Mouse (Mus musculus) liver, embryonic 15.5 days (tissue): ENCODE data around the gene 9930111J21Rik2. TPM values are rescaled to one million over a fixed set of nuclear protein-coding genes. Genes with fewer than 3 reads are reported as not detected.
"Not testable (repeated sequence)": the region's sequence is repeated elsewhere in the genome, so short reads cannot be mapped to it uniquely, and the experiment has no call there.

Experiments
- ATAC-seq: fragments of 200-750 bp; cut with Nextera tagmentation; 2 replicates; pipeline ENCODE4 v1.8.0; 2017; ENCODE audit warnings: moderate number of reproducible peaks, mild to moderate bottlenecking, moderate library complexity; ENCODE audit not compliant: insufficient read depth
- H3K27ac ChIP-seq: fragments of 300-500 bp; sonication (generic); replicated peaks from 2 replicates; pipeline ENCODE4 v1.5.1; 2015; ENCODE audit warnings: mild to moderate bottlenecking, inconsistent platforms
- H3K27me3 ChIP-seq: fragments of 300-500 bp; sonication (generic); 2 replicates; pipeline ENCODE4 v1.6.1; 2015; ENCODE audit warnings: mild to moderate bottlenecking, inconsistent platforms
- H3K36me3 ChIP-seq: fragments of 300-500 bp; sonication (generic); replicated peaks from 2 replicates; pipeline ENCODE4 v1.6.1; 2015; ENCODE audit warnings: moderate library complexity, mild to moderate bottlenecking, inconsistent platforms
- H3K4me1 ChIP-seq: fragments of 300-500 bp; sonication (generic); replicated peaks from 2 replicates; pipeline ENCODE4 v1.6.1; 2015; ENCODE audit warnings: inconsistent platforms
- H3K4me2 ChIP-seq: fragments of 300-500 bp; sonication (generic); 2 replicates; pipeline ENCODE4 v1.6.1; 2015; ENCODE audit warnings: moderate library complexity, mild to moderate bottlenecking, inconsistent platforms
- H3K4me3 ChIP-seq: fragments of 300-500 bp; sonication (generic); replicated peaks from 2 replicates; pipeline ENCODE4 v1.5.1; 2015; ENCODE audit warnings: mild to moderate bottlenecking, inconsistent platforms
- H3K9ac ChIP-seq: fragments of 300-500 bp; sonication (generic); 2 replicates; pipeline ENCODE4 v1.6.1; 2015; ENCODE audit warnings: moderate library complexity, mild to moderate bottlenecking, inconsistent platforms
- H3K9me3 ChIP-seq: fragments of 300-500 bp; sonication (generic); replicated peaks from 2 replicates; pipeline ENCODE4 v1.6.1; 2016; ENCODE audit warnings: inconsistent platforms
- whole genome bisulfite sequencing: fragments of 180-500 bp; shearing (Covaris S2); methylation state at CpG from one replicate; pipeline ENCODE4 v1.1.7; 2015; ENCODE audit warnings: mixed read lengths; ENCODE audit not compliant: insufficient replicate concordance; 5-methylcytosine and 5-hydroxymethylcytosine counted together
- polyA plus RNA-seq: library from polyadenylated mRNA; unstranded; fragments of >200 nt; fragmentation: Nextera tagmentation; extraction: Ambion mirVana; gene quantifications from 2 replicates; pipeline ENCODE4 v1.2.1, GENCODE M21; 2015

The 9930111J21Rik2 gene
- polyA plus RNA-seq, result 1.2 and 1.6 TPM in 2 replicates

- not testable (repeated sequence) for H3K4me2 ChIP-seq, H3K9me3 ChIP-seq, H3K27ac ChIP-seq, H3K9ac ChIP-seq, H3K36me3 ChIP-seq, H3K4me1 ChIP-seq, H3K4me3 ChIP-seq, H3K27me3 ChIP-seq
- 44% methylated on average over 1 of the region's 6 CpGs for WGBS
- peak; percentile 40; the same call in 1 of the 2 replicates for ATAC-seq
Observed at GRCm38 (mm10) chr11:49051093-49051891, at the start of gene 9930111J21Rik2. Gene 9930111J21Rik2, minus strand, starts transcription at chr11:49051242.

DNA sequence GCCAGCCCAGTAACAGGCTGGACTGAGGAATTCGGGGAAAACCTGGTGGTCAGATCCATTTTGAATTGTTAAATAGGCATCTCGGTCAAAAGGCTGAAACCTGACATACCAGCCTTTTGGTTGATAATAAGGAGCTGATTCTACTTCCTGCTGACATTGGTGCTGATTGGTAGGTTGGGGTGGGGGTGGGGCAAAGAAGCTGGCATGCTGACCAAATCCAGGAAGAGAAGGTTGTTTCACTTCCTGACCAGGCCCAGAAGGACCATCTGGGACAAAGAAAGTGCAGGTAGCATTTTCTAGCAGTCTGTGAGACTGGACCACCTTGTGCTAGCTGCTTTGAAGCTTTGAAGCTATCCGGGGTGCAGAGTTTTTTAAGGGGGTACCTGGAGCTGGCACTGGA, 49.4 kb upstream of the 9930111J21Rik2 start:
- Histone ChIP-seq H3K9me3 (no peaks in the 10 kb centered on the region), H3K4me1 (peaks cover 34% of the 10 kb centered on the region), H3K4me2 (no peak overlapping the region), H3K27ac (no peak overlapping the region), H3K4me3 (no peak overlapping the region), H3K27me3 (no peaks in the 10 kb centered on the region), H3K36me3 (no peaks in the 10 kb centered on the region), H3K9ac (no peak overlapping the region)
- 60% methylated on average over 3 of the region's 3 CpGs for WGBS
- no peak for ATAC-seq

DNA sequence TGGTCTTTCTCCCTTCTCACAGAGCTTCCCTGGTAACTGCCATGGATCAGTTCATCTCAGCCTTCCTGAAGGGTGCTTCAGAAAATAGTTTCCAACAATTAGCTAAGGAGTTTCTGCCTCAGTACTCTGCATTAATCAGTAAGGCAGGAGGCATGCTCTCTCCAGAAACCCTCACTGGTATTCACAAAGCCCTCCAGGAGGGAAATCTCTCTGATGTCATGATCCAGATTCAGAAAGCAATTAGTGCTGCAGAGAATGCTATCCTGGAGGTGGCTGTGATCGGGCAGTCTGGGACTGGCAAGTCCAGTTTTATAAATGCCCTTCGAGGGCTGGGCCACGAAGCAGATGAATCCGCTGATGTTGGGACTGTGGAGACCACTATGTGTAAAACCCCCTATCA, 44.3 kb upstream of the 9930111J21Rik2 start:
- no peak overlapping the region for H3K4me2 ChIP-seq
- no peaks in the 10 kb centered on the region for H3K36me3 ChIP-seq
- ATAC-seq, result no peak
- no peak overlapping the region for H3K4me3 ChIP-seq
- H3K9ac ChIP-seq, result no peak overlapping the region
- WGBS, result 85% methylated on average over 4 of the region's 4 CpGs
- no peak overlapping the region for H3K27ac ChIP-seq
- no peaks in the 10 kb centered on the region for H3K9me3 ChIP-seq
- peaks cover 27% of the 10 kb centered on the region for H3K4me1 ChIP-seq
- H3K27me3 ChIP-seq, result no peaks in the 10 kb centered on the region

GRCm38 (mm10) chr11:49093861-49094660, 43.0 kb upstream of the 9930111J21Rik2 start:
- H3K9ac ChIP-seq, result no peak overlapping the region
- H3K4me1 ChIP-seq, result peaks cover 35% of the 10 kb centered on the region
- no peaks in the 10 kb centered on the region for H3K9me3 ChIP-seq
- H3K36me3 ChIP-seq, result no peaks in the 10 kb centered on the region
- ATAC-seq, result no peak
- no peak overlapping the region for H3K4me3 ChIP-seq
- 0 out of 2 replicates have a peak overlapping the region, but pooled peaks have one; percentile 41 for H3K27ac ChIP-seq
- no peaks in the 10 kb centered on the region for H3K27me3 ChIP-seq
- 69% methylated on average over 6 of the region's 6 CpGs for WGBS
- no peak overlapping the region for H3K4me2 ChIP-seq

DNA sequence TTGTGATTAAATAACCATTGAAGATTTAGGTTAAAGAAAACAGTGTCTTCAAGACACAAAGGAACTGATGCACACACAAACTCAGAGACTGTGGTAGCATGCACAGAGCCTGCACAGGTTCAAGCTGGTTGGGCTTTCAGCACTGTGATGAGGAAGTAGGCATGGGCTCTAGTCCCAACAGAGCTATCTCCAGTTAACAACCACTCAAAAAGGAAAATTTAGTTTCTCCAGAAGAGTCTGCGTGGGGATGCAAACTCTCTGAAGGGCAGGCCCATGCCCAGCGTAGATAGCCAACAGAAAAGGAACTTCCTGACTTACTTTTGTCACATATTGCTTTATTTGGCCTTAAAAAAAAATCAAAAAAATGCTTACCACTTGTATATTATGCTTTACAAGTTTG, 41.7 kb upstream of the 9930111J21Rik2 start:
- Histone ChIP-seq H3K27ac (peak overlapping the region; percentile 26; the same call in 1 of the 2 replicates), H3K4me3 (no peak overlapping the region), H3K36me3 (no peaks in the 10 kb centered on the region), H3K4me1 (peaks cover 48% of the 10 kb centered on the region), H3K9ac (no peak overlapping the region), H3K27me3 (no peaks in the 10 kb centered on the region), H3K4me2 (no peak overlapping the region), H3K9me3 (no peaks in the 10 kb centered on the region)
- no peak for ATAC-seq
- 59% methylated on average over 2 of the region's 2 CpGs for WGBS

GRCm38 (mm10) chr11:49092053-49092586, 41.1 kb upstream of the 9930111J21Rik2 start:
- Histone ChIP-seq H3K4me1 (peaks cover 52% of the 10 kb centered on the region), H3K4me3 (no peak overlapping the region), H3K36me3 (no peaks in the 10 kb centered on the region), H3K27ac (peak overlapping the region; percentile 61), H3K4me2 (no peak overlapping the region), H3K9me3 (no peaks in the 10 kb centered on the region), H3K9ac (peak overlapping the region; percentile 23; the same call in 1 of the 2 replicates), H3K27me3 (no peaks in the 10 kb centered on the region)
- ATAC-seq, result no peak
- 90% methylated on average over 1 of the region's 1 CpGs for whole genome bisulfite sequencing

- Histone ChIP-seq H3K9me3 (no peaks in the 10 kb centered on the region), H3K27me3 (no peaks in the 10 kb centered on the region), H3K27ac (peak overlapping the region; percentile 69), H3K36me3 (no peaks in the 10 kb centered on the region), H3K9ac (no peak overlapping the region), H3K4me3 (no peak overlapping the region), H3K4me2 (no peak overlapping the region), H3K4me1 (peaks cover 62% of the 10 kb centered on the region)
- 59% methylated on average over 4 of the region's 4 CpGs for WGBS
- ATAC-seq, result no peak
Observed at GRCm38 (mm10) chr11:49091171-49091570, 40.1 kb upstream of the 9930111J21Rik2 start.

DNA sequence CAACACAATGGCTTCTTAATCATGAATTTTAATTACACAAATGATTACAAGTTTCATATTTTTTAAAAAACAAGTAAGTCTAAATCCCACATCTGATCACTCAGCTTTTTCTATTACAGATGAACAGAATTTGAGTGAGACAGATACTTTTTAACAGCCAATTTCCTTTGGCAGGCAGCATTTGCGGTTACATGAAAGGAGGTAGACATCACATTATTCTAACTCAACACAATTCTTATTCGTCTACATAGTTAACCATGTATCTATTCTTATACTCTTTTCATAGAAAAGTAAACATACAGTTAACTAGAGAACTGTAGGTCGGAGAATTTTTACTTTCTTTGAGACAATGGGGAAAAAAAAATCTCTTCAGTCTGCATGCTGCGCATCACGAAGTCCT, 39.5 kb upstream of the 9930111J21Rik2 start:
- Histone ChIP-seq H3K36me3 (no peaks in the 10 kb centered on the region), H3K4me3 (no peak overlapping the region), H3K9ac (no peak overlapping the region), H3K4me2 (no peak overlapping the region), H3K27ac (peak overlapping the region; percentile 77), H3K9me3 (no peaks in the 10 kb centered on the region), H3K27me3 (no peaks in the 10 kb centered on the region), H3K4me1 (peaks cover 67% of the 10 kb centered on the region)
- WGBS, result 81% methylated on average over 5 of the region's 5 CpGs
- ATAC-seq, result no peak

- H3K9ac ChIP-seq, result no peak overlapping the region
- ATAC-seq, result no peak
- no peaks in the 10 kb centered on the region for H3K9me3 ChIP-seq
- no peak overlapping the region for H3K4me3 ChIP-seq
- no peaks in the 10 kb centered on the region for H3K36me3 ChIP-seq
- peak overlapping the region; percentile 37; the same call in 1 of the 2 replicates for H3K4me2 ChIP-seq
- H3K27ac ChIP-seq, result peak overlapping the region; percentile 77
- H3K4me1 ChIP-seq, result peaks cover 73% of the 10 kb centered on the region
- H3K27me3 ChIP-seq, result no peaks in the 10 kb centered on the region
- WGBS, result 39% methylated on average over 3 of the region's 3 CpGs
Observed at GRCm38 (mm10) chr11:49089735-49090507, 38.9 kb upstream of the 9930111J21Rik2 start.

DNA sequence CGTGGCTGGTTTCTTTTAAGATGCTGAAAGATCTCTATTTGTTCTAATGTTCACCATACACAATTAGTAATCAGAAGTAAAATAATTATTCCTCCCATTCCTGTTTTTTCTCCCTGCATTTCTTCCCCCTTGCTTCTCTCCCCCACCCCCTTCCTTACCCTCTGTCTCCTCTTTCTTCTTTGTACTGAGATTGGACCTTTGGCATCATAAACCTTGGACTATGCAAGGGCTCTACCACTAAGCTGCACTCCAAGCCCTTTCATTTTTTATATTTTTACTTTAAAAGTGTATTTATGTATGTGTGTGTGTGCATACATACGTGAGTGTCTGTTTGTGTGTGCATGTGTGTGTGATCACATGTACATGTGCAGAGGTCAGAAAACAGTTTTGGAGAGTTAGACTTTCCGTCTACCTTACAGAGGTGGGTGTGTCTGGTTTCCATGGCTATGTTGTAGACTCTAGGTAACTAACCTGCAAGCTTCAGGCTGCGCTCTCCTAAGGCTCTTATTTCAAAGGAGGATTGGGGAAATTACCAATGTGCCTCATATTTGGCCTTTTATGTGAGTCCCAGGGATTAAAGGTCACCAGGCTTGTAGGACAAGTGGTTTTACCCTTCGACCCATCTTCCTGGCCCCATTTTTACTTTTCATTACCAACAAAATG, 38.1 kb upstream of the 9930111J21Rik2 start:
- 70% methylated on average over 5 of the region's 5 CpGs for WGBS
- Histone ChIP-seq H3K36me3 (no peaks in the 10 kb centered on the region), H3K27me3 (no peaks in the 10 kb centered on the region), H3K4me3 (0 out of 2 replicates have a peak overlapping the region, but pooled peaks have one; percentile 45), H3K27ac (peak overlapping the region; percentile 95), H3K4me2 (peak overlapping the region; percentile 87), H3K4me1 (peaks cover 81% of the 10 kb centered on the region), H3K9ac (peak overlapping the region; percentile 54; the same call in 1 of the 2 replicates), H3K9me3 (no peaks in the 10 kb centered on the region)
- ATAC-seq, result no peak
